Mouse (Mus musculus) retina, adult 2 months (tissue): ENCODE data around the gene Oxld1.
A peak's percentile ranks its signal among the peaks of the same experiment; 100 is the strongest.

Experiments used
- DNase-seq: peaks from one replicate; pipeline ENCODE4 v3.0.0-alpha.2; 2012; ENCODE audit warnings: low read depth, low spot score

The Oxld1 gene

DNA sequence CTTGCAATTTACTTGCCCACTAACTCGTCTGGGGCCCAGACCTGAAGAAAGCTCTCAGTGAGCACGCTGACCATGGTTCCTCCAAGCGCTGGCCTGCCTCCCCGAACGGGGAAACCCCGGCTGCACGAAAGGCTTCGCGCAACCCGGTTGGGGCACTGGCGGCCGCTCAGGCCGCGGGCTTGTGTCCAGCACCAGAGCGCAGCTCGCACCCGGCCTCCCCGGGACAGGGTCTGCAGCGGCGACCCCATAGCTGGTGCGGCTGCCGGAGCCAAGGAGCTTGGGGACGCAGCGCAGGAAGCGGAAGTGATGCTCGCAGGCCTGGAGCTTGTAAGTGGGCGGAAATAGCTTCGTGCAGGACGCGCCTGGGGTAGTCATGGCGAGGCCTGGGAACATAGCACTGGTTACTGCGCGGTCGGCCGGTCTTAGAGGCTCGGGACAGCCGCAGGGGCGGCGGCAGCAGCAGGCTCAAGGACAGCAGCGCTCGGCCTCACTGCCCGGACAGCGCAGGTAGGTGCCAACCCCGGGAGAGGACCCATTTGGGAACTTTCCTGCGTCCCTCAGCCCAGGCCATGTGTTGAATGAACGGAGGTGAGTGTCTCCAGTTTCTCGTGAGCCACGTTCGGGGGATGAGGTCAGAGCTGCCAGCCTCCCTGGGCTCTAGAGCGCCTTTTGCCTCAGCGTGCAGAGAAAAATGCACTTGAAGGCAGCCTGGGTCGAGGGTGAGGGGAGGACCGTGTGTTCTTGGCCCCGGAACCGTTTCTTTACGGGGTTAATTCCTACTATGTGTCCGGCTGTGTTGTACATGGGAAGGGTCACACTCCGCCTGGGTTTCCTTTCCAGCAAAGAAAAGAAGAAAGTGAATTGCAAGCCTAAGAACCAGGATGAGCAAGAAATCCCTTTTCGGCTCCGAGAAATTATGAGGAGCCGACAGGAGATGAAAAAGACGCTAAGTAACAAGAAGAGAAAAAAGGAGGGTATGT lies at the start of gene Oxld1, which contains the start of gene Ccdc137:
Oxld1 (minus strand) TSS at position 297 of the 980 bp plus-strand sequence.
Ccdc137 (plus strand) TSS at position 344 of the 980 bp plus-strand sequence.
- DNase-seq: no peak

DNA sequence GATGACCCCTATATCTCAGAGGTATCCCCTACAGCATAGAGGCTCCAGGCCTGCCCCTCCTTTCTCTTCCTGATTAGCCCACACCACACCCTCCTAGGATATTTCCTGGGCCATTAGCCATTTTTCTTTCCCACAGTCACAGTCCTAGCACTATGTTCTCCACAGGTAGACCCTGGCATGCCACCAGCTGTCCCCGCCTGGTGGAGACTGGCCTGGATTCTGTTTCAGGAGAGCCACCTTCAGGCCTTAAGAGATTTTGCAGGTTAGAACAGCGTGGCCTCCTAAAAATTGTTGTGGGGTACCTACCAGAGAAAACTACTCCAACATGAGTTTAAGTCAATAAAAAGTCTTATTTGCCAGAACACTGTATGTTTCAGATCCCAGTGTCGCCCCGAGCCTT lies 49.0 kb upstream of the Oxld1 start:
- DNase-seq: no peak

DNA sequence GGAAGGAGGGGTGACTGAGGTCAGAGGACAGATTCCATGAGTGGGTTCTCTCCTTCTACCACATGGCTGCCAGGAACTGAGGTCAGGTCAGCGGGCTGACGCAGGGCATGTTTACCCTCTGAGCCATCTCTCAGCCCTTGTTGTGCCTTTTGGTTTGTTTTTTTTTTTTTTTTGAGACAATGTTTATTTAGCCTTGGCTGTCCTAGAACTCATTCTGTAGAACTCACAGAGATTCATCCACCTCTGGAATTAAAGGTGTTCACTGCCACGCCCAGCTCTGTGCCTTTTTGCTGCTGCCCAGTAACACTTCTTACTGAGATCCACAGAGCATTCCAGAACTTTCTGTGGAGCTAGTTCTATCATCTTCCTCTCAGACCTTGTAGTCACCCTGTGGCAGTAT lies 47.8 kb upstream of the Oxld1 start:
- no peak for DNase-seq

DNA sequence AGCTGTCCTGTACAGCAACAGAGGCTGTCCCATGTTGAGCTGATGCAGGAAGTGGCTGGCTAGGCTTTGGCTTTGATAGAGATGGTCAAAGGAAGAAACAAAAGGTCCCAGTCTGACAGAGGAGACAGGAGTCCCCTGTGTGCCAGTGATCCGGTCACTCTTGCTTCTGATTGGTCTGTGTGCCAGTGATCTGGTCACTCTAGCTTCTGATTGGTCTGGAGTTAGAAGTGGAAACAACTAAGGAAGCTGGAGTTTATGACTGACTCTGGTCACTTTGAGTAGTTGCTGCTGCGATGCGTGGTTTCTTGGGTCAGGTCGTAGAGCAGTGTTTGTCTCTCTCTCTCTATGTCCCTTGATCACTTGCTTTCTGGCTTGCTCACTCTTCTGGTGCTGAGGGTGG lies 43.8 kb upstream of the Oxld1 start:
- DNase-seq: no peak

DNA sequence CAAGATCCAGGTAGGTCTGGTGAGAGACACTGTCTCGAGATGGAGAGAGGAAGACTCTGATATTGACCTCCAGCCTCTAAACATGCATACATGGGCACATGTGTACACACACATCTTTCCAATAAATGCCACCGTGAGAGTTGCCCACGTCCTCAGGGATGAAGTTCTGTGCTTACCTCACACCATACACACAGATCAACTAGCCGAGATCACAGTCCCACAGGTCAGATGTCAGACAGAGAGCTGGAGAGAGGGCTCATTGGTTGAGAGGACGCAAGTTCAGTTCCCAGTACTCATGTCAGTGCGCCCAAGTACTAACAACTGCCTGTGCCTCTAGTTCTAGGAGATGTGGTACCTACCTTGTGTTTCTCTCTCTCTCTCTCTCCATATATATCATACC lies 43.1 kb upstream of the Oxld1 start:
- DNase-seq: no peak

DNA sequence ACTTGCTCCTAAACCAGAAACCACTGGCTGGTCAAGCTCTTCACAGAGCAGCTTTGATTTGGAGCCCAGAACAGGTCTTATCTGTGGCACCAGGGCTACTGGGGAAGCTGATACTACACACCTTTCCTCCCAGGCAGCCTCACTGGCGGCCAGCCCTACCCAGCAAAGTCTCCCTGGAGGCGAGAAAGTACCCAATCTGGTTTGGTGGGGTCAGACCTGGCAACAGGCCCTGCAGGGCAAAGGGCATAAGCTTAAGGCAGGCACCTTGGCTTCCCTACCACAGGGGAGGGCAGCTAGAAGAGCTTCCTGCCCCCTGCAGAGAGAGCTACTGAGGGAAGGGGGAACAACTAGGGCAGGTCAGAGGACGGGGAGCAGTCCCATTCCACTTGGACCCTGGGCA lies 42.5 kb upstream of the Oxld1 start:
- no peak for DNase-seq

DNA sequence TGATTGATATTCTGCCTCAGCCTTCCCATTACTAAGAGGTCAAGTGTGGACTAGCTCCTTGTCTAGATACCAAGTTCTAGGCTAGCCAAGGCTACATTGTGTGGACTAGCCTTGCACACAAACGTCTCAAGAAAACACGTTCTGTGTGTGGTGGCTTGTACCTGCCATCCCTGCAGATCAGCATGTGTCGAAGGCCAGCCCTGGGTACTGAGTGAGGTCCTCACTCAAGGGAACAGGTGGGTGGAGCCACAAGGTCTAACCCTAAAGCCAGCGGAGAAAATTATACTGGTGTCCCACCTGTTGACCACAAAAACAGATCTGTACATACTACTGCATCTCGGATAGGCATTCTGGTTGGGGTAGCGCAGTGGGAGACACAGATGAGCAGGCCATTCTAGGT lies 42.0 kb upstream of the Oxld1 start:
- DNase-seq: no peak

DNA sequence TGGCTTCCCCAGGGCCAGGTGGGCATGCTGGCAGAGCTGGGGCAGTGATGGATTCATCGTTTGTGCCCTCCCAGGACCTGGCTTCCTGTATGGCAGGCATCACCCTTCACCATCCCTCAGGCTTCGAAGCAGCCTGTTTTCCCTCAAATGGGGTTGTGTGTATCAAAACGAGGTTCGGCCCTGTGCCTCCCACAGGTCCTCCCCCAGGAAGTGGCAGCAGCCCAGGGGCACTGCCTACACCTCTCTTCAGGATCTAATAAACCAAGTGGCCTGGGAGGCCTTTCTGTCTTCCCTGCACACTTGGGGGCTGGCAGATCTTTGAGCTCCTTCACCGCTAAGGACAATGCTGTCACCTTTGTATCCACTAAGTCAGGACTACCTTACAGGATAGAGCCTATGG lies 41.0 kb upstream of the Oxld1 start:
- DNase-seq: no peak

DNA sequence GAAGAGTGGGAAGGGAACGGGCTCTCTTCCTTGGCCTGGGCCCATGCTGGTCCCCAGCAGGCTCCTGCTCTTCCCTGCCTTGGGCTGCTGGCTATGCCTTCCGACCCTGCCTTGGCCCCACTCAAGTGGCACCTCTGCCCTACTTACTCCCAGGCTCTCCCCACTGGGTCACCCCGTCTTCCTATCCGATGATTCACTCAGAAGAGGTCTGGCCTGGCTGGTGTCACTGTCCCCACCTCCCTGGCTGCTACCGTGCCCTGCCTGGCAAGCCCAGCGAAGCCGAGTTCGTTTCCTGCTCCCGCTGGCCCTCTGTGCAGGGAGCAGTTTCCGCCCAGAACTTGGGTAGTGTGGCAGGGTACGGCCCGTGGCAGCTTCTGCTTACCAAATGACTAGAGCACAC lies 40.4 kb upstream of the Oxld1 start:
- no peak for DNase-seq

DNA sequence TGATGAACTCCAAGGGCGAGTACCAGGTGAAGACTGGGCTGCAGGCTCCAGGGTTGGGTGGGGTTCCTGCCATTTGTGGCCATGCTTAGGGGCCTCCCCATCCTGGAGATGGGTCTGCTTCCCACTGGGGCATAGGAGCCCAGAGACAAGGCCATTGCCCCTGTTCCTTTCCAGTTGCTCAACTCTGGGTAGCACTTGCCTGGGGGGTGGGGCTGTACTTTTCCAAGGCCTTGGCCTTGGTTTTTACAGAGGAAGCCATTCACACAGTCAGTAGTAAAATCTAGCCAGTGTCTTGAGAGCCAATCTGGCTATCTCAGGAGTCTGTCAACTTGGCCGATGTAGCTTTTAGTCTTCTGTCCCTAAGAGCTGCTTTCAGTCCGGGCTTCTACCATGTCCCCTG lies 39.6 kb upstream of the Oxld1 start:
- DNase-seq: no peak

DNA sequence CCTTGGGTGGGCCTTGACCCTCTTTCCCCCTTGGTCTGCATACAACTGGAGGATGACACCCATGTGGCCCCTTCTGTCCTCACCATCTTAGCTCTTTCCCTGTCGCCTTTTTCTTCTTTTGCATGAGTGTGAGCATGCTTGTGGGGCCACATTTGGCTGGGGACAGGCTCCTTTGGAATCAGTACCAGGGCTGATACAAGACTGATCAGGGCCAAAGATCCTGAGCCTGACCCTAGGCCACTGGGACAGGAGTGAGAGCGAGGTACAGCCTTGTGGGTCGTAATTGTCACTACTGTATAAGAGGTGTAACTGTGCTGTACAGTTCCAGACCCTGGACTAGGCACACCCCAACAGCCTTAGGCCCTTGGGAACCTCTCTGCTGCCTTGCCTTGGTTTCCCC lies 36.0 kb upstream of the Oxld1 start:
- no peak for DNase-seq

DNA sequence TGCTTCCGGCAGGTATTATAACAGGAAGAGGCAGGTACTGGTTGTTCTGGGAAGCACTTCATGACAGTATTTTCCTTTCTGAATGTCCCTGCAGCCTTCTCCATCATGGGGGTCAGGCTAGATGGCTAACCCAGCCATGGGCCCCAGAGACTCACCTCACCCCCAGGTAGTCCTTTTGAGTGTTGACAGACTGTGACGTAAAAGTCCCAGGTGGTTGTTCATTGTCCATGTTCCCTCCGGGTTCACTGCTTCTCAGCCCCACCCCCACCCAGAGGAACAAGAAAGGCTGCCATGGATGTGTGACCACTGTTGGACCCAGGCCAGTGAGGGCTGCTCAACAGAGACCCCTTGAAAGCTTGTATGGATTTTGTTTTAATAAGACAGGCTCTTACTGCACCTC lies 35.5 kb upstream of the Oxld1 start:
- no peak for DNase-seq

DNA sequence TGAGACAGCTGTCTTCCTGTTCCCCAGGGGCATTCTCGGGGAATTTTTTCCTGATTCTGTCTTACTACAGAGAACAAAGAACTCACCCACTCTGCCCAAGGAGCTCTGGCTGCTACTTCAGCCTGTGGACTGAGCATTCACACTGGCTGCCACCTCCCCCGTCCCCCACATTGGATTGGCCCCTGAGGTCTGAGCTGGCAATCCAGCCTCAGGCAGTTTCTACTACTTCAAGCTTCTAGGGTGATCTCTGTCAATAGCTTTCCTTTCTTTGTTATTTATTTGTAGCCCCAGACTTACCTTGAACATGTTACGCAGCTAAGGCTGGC lies 35.0 kb upstream of the Oxld1 start:
- DNase-seq: no peak

DNA sequence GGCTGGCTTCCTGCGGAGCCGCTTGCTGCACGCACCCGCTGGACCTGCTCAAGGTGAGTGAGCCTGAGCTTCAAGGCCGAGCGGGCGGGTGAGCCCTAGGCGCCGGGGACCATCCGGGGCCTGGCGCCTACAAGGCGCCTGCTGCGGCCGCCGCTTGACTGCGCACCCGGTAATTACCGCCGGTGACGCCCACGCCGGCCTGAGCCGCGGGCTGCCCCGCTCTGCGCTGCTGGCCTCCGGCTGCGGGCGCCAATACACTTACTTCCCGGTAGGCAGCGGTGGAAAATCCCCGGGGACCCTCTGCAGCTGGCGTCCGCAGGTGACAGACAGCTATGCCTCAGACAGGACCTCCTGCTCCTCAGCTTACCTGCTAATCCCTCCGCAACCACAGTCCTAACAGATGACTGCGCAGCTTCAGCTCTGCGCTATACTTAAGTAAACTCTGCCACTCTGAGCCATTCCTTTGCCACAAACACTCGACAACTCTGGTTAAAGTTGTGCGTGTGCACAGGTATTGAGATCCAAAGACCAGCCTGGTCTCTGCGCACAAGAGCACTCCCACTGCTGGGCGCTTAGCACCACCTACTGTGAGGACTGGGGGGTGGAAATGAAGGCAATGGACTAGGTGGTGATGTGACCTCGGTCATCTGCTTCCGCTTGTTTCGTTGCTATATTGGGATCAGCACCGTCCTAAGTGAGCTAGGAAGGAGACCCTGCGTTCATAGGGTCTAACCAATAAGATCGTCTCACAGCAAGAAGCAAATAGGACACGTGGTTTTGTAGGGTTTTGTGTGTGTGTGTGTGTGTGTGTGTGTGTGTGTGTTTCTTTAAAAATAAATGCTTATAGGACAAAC lies 34.4 kb upstream of the Oxld1 start:
- no peak for DNase-seq

DNA sequence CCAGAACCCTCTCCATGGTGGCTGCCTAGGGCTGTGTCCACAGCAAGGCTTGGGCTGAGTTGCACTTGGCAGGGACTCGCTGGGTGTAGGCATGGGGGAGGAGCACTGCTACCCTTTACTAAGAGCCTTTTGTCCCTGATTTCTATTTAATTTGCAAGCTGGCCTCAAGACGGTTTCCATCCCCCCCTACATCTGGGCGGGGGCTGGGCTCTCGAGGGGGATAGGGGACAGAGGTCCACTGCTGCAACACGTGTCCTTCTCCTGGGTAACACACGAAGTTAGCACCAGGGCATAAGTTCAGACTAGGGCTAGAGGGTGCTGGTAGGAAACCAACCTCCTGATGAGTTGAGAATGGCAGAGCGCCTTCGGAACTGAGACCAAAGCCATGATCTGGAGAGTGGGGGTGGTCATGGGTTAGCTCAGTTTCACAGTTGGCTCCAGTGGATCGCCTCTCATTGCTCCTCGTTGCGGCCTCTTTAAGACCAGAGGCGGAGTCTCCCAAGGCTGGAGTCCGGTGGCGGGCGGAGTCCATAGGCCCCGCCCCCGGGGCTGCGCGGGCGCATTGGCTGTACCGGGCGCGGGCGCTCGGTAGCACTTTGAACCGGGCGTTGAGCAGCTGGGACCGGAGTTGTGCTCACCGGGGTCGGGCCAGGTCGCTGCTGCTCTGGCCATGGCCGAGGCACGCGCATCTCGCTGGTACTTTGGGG lies 33.6 kb upstream of the Oxld1 start, which contains the start of gene Slc25a10:
Slc25a10 (plus strand) TSS at position 524 of the 707 bp plus-strand sequence.
- peak; percentile 65 for DNase-seq

DNA sequence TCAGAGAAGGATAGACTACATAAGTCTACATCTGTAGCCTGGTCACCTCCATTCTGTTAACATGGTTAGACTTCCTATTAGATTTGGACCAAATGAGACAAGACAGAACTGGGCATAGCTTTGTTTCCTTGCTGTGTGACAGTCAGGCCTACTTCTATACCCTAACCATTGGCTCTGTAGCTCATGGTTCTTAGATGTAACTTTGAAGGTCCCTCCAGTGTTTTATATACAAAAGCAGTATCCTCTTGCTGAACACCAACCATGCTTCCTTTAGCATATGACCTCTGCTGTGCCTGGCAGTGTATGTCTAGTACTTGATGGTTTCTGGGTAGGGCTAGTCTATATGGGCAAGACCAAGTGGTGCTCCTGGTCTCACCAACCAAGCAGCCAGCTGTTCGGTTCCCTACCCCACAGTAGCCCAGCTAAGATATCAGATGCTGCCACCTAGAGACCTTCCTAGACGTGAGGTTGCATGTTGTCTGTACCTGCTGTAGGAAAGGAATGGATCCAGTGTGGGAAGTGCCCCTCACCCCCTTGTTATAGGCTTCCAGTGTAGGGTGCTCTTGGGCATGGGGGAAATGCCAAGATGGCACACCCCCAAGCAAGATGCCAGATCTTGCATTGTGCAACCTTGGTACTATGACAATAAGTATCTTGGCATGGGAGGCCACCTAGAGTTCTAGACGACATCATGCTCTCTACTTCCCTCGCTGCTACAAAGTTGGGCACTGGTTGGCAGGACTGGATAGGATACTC lies 32.6 kb upstream of the Oxld1 start:
- DNase-seq: no peak

DNA sequence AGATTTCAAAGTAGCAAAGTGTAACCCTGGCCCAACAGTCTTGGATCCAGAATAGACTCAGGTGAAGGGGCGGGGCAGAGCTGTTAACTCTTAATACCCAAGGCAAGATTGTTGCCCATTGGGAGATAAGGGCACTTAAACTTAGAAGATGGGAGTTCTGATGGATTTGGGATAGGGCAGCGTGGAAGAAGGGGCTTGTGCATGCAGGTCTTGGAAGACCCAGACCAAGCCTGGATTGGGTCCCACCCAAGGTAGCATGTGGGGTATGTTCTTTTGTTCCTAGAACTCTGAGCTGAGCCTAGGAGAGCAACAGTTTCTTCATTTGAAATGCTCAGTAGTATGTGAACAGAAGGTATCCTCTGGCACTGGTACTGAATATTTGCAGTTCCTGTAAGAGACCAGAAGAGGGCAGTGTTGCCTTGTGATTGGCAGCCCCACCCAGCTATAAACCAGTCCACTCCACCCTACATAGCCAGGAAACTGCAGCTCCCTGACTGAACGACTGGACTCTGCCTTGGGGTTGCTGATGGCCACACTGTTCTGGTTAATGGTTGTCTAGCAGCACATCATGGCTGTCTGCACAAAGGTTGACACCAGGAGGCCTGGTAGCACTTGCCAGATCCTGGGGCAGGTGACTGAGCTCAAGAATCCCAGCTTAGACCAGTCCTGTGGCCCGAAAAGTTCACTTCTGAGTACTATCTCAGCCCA lies 31.3 kb upstream of the Oxld1 start:
- peak; percentile 69 for DNase-seq

DNA sequence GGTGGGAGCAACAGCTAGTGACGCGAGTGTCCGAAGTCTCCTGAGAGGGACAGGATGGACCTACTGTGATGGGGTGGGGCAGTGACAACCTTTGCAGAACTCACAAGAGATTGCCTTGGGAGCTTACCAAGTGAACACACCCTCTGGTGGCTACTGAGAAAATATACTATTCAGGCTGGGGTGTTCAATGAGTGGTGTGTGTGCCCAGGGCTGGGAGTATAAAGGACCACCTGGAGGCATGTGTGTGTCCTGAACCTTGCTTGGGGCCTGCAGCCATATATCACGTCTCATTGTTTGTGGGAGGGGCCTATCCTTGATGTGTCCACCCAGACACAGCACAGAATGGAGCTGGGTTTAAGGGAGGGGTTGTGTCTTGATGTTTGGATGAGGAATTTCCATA lies 30.6 kb upstream of the Oxld1 start:
- no peak for DNase-seq

DNA sequence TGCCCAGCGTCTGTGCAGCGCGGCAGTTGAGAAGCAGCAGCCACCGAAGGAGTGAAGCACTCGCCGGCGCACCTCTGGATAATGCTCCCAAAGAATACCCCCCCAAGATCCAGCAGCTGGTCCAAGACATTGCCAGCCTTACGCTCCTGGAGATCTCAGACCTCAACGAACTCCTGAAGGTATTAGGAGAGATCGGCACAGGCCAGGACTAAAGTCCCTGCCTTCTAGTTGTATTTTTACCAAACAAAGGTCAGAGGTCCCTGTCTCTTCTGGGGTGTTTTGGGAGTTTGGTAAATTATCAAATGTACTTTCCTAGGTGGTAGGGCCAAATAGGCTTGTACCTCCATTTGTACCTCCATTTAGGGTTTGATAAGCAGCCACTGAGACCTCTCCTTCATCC lies 27.4 kb upstream of the Oxld1 start:
- no peak for DNase-seq

DNA sequence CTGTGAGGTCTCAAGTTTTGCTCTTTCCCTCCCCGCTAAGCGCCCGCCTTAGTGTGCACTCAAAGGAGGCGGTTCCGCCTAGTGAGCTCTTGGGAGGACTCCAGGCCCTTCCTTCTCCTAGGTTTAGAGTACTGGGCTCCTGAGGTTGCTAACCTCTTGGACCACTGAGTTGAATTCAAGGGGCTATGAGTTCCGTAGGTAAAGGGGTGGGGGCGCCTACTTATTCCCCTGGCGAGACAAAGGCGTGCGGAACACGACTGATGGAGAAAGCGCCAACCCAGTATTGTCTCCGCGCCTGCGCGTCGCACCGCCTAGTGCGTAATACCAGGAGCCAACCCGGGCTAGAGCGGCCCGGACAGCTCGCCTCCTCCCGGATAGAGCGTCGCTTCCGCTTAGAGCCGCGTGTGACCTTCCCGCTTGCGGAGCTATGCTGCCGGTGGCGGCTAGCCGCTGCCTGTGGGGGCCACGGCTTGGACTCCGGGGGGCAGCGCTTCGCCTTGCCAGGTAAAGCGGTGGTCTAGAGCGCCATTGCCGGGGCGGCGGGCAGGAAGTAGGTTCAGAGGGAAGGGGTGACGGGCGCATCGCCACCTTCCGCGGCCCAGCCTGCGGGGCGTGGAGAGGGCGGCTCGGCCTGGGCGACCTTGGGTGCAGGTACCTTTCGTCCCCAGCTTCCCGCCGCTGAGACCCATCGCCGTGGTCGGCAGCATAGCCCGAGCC lies 26.6 kb upstream of the Oxld1 start, which contains the start of gene Mrpl12:
Mrpl12 (plus strand) TSS at position 349 of the 717 bp plus-strand sequence.
- peak; percentile 93 for DNase-seq
